Mouse (Mus musculus): ENCODE results near the gene Lin28a. TPM values are rescaled to one million over a fixed set of nuclear protein-coding genes. Genes with fewer than 3 reads are reported as not detected.

Lin28a gene
- polyA plus RNA-seq, 1 experiment: not detected

GRCm38 (mm10) chr4:134019641-134020351 is 1.2 kb upstream of the Lin28a start:
- 3% methylated on average over 16 of the region's 16 CpGs for WGBS
- no peak for DNase-seq (ENCODE audit: low read depth, low spot score)

GRCm38 (mm10) chr4:134019210-134019609 is 569 bp upstream of the Lin28a start:
- no peak for DNase-seq (ENCODE audit: low read depth, low spot score)
- WGBS: 2% methylated on average over 9 of the region's 10 CpGs

- no peak for DNase-seq (ENCODE audit: low read depth, low spot score)
- WGBS: 2% methylated on average over 46 of the region's 46 CpGs
Observed at GRCm38 (mm10) chr4:134018038-134018778, 433 bp downstream of the Lin28a start.

GRCm38 (mm10) chr4:134017201-134017865 is 1.3 kb downstream of the Lin28a start:
- DNase-seq (ENCODE audit: low read depth, low spot score): no peak
- 5% methylated on average over 21 of the region's 21 CpGs for WGBS

GRCm38 (mm10) chr4:134016767-134017166 is 1.9 kb downstream of the Lin28a start:
- DNase-seq (ENCODE audit: low read depth, low spot score): no peak
- 10% methylated on average over 8 of the region's 8 CpGs for WGBS

GRCm38 (mm10) chr4:134016208-134016607 is 2.4 kb downstream of the Lin28a start:
- 13% methylated on average over 7 of the region's 7 CpGs for WGBS
- no peak for DNase-seq (ENCODE audit: low read depth, low spot score)

- whole genome bisulfite sequencing: 47% methylated on average over 12 of the region's 12 CpGs
- DNase-seq (ENCODE audit: low read depth, low spot score): no peak
Observed at GRCm38 (mm10) chr4:134012858-134013528, 5.6 kb downstream of the Lin28a start.

GRCm38 (mm10) chr4:134011450-134012414 is 6.9 kb downstream of the Lin28a start:
- 19% methylated on average over 16 of the region's 16 CpGs for WGBS
- DNase-seq (ENCODE audit: low read depth, low spot score): no peak

GRCm38 (mm10) chr4:134009709-134010108 is 8.9 kb downstream of the Lin28a start:
- DNase-seq (ENCODE audit: low read depth, low spot score): no peak
- WGBS: 21% methylated on average over 6 of the region's 6 CpGs

- WGBS: 74% methylated on average over 3 of the region's 3 CpGs
- DNase-seq (ENCODE audit: low read depth, low spot score): no peak
Observed at GRCm38 (mm10) chr4:134006845-134007244, 11.8 kb downstream of the Lin28a start.

- DNase-seq (ENCODE audit: low read depth, low spot score): no peak
- 75% methylated on average over 12 of the region's 12 CpGs for WGBS
Observed at GRCm38 (mm10) chr4:134005581-134006358, 12.9 kb downstream of the Lin28a start.

- WGBS: 81% methylated on average over 5 of the region's 5 CpGs
- DNase-seq (ENCODE audit: low read depth, low spot score): no peak
Observed at GRCm38 (mm10) chr4:134002903-134003302, 15.7 kb downstream of the Lin28a start.

GRCm38 (mm10) chr4:134002246-134002645 is 16.4 kb downstream of the Lin28a start:
- DNase-seq (ENCODE audit: low read depth, low spot score): no peak
- WGBS: 47% methylated on average over 4 of the region's 4 CpGs

- no peak for DNase-seq (ENCODE audit: low read depth, low spot score)
- 65% methylated on average over 10 of the region's 10 CpGs for WGBS
Observed at GRCm38 (mm10) chr4:134001710-134002109, 16.9 kb downstream of the Lin28a start.

GRCm38 (mm10) chr4:134000466-134001438 is 17.9 kb downstream of the Lin28a start, which contains the start of gene Dhdds:
Gene Dhdds, minus strand, starts transcription at chr4:134000918.
- DNase-seq (ENCODE audit: low read depth, low spot score): peak; percentile 93
- WGBS: 1% methylated on average over 49 of the region's 49 CpGs

- 79% methylated on average over 8 of the region's 8 CpGs for whole genome bisulfite sequencing
- DNase-seq (ENCODE audit: low read depth, low spot score): no peak
Observed at GRCm38 (mm10) chr4:133994697-133995096, 23.9 kb downstream of the Lin28a start.

- 69% methylated on average over 13 of the region's 13 CpGs for WGBS
- DNase-seq (ENCODE audit: low read depth, low spot score): no peak
Observed at GRCm38 (mm10) chr4:133991087-133991660, 27.5 kb downstream of the Lin28a start.

Data from large intestine, adult 2 months (tissue).